Comparison of ENCODE assay signal across 30 mouse cellular contexts in genomic region chr3:108584580-108584979, GRCm38 (mm10). TPM values are rescaled to one million over a fixed set of nuclear protein-coding genes. Genes with fewer than 3 reads are reported as not detected.
A peak's percentile ranks its signal among the peaks of the same experiment; 100 is the strongest.
DNase-seq lines count a peak whose midpoint lies in the region; ATAC-seq and TF ChIP-seq lines count a peak whose summit lies in the region.
"Had no signal": no experiment of that assay in that cellular context is flagged by ENCODE, and none has a peak within 500 bp of the region (broad histone marks: within the 10 kb centered on the region; RNA-seq: fewer than 3 reads in every experiment).

No protein-coding gene starts in this region.

- no peaks in the 10 kb centered on the region for H3K27me3 ChIP-seq in CH12.LX (replicated peaks)
- no peaks in the 10 kb centered on the region for H3K27me3 ChIP-seq in liver, embryonic 11.5 days (replicated peaks; ENCODE audit: control insufficient read depth, insufficient read depth, low read length)
- H3K27me3 ChIP-seq: embryonic facial prominence, embryonic 12.5 days; forebrain, embryonic 12.5 days; forebrain, embryonic 15.5 days; heart, embryonic 13.5 days; hindbrain, embryonic 12.5 days; hindbrain, embryonic 15.5 days; Patski had no signal

- H3K9ac ChIP-seq in CH12.LX (ENCODE audit: insufficient read depth, low read depth): no peak overlapping the region
- no peak overlapping the region for H3K9ac ChIP-seq in liver, embryonic 11.5 days (ENCODE audit: low read depth, low read length)
- H3K9ac ChIP-seq: embryonic facial prominence, embryonic 12.5 days; forebrain, embryonic 12.5 days; forebrain, embryonic 15.5 days; heart, embryonic 13.5 days; hindbrain, embryonic 12.5 days; hindbrain, embryonic 15.5 days had no signal

- no peak for TF ChIP-seq RAD21 in CH12.LX (IDR thresholded peaks at IDR 0.05; ENCODE audit: low read depth, low read length)

- WGBS in liver, embryonic 11.5 days: 77% methylated on average over 4 of the region's 4 CpGs

- TF ChIP-seq EP300 in CH12.LX (IDR thresholded peaks at IDR 0.05; ENCODE audit: low read length): peak; percentile 70

- H3K9me3 ChIP-seq in CH12.LX (replicated peaks; ENCODE audit: low read length): no peaks in the 10 kb centered on the region
- no peaks in the 10 kb centered on the region for H3K9me3 ChIP-seq in liver, embryonic 11.5 days (ENCODE audit: control insufficient read depth, low read length)
- H3K9me3 ChIP-seq: embryonic facial prominence, embryonic 12.5 days; forebrain, embryonic 12.5 days; forebrain, embryonic 15.5 days; heart, embryonic 10.5 days; heart, embryonic 13.5 days; hindbrain, embryonic 12.5 days; hindbrain, embryonic 15.5 days had no signal

- no peak for TF ChIP-seq CTCF in CH12.LX (conservative IDR thresholded peaks at IDR 0.05 in 1 of 2, IDR thresholded peaks at IDR 0.05 in 1 of 2; ENCODE audit: low read depth in 2 of 2, low read length in 2 of 2)

- dilution Hi-C loops in CH12.LX (cut with MboI; ENCODE audit: extremely low pct_ligation_motif_present, extremely low pct_unique_long_range_greater_than_20kb, low sequenced_read_pairs): no loop called here

- TF ChIP-seq POLR2A in CH12.LX (IDR thresholded peaks at IDR 0.05; ENCODE audit: low read depth, low read length): no peak

- in situ Hi-C loops in CH12.LX (cut with MboI; ENCODE audit: low pct_ligation_motif_present, low pct_unique_long_range_greater_than_20kb, low sequenced_read_pairs): no loop called here

- H3K4me3 ChIP-seq in CH12.LX (replicated peaks in 1 of 3; ENCODE audit: low read depth in 2 of 3, low read length in 2 of 3, poor library complexity in 1 of 3): no peak overlapping the region
- no peak overlapping the region for H3K4me3 ChIP-seq in liver, embryonic 11.5 days (ENCODE audit: low read depth, low read length)
- H3K4me3 ChIP-seq: embryonic facial prominence, embryonic 12.5 days; erythroblast, embryonic 14.5 days; forebrain, embryonic 12.5 days; forebrain, embryonic 15.5 days; heart, adult 2 months; heart, embryonic 10.5 days; heart, embryonic 13.5 days; hindbrain, embryonic 12.5 days; hindbrain, embryonic 15.5 days had no signal

- ATAC-seq in megakaryocyte-erythroid progenitor cell, adult 5-6 weeks (replicated peaks; ENCODE audit: low FRiP score, low TSS enrichment, poor library complexity, severe bottlenecking): peak; percentile 60; the same call in 1 of the 2 replicates
- ATAC-seq in liver, embryonic 11.5 days (replicated peaks; ENCODE audit: low FRiP score): no peak
- ATAC-seq: CD4-positive, CD25-positive, alpha-beta regulatory T cell, adult 4 months; forebrain, embryonic 15.5 days; Patski had no signal

- peaks cover 0 to 7% of the 10 kb centered on the region in 2 experiments for H3K36me3 ChIP-seq in CH12.LX (replicated peaks in 1 of 2; ENCODE audit: control insufficient read depth in 1 of 2, insufficient read depth in 1 of 2, low read length in 1 of 2)
- no peaks in the 10 kb centered on the region for H3K36me3 ChIP-seq in liver, embryonic 11.5 days (ENCODE audit: control insufficient read depth, insufficient read depth, low read length)
- H3K36me3 ChIP-seq: forebrain, embryonic 15.5 days; heart, embryonic 10.5 days; hindbrain, embryonic 15.5 days had no signal

- H3K27ac ChIP-seq in CH12.LX (ENCODE audit: insufficient read depth, low read depth): no peak overlapping the region
- H3K27ac ChIP-seq in liver, embryonic 11.5 days (ENCODE audit: low read depth, low read length): no peak overlapping the region
- H3K27ac ChIP-seq: embryonic facial prominence, embryonic 12.5 days; forebrain, embryonic 12.5 days; forebrain, embryonic 15.5 days; heart, adult 2 months; heart, embryonic 10.5 days; heart, embryonic 13.5 days; hindbrain, embryonic 12.5 days; hindbrain, embryonic 15.5 days had no signal

- intact Hi-C loops in heart, postnatal 14 days (cut with DNase I): no loop called here

- H3K4me1 ChIP-seq in CH12.LX (ENCODE audit: control insufficient read depth in 1 of 2, insufficient read depth in 2 of 2): peaks cover 7 to 27% of the 10 kb centered on the region in 2 experiments
- no peaks in the 10 kb centered on the region for H3K4me1 ChIP-seq in liver, embryonic 11.5 days (replicated peaks; ENCODE audit: control insufficient read depth, insufficient read depth, low read length)
- H3K4me1 ChIP-seq: embryonic facial prominence, embryonic 12.5 days; forebrain, embryonic 12.5 days; heart, embryonic 10.5 days; heart, embryonic 13.5 days; hindbrain, embryonic 12.5 days; hindbrain, embryonic 15.5 days had no signal

- no peaks in the 10 kb centered on the region for H3K79me2 ChIP-seq in CH12.LX (replicated peaks; ENCODE audit: control insufficient read depth, extremely low read depth, insufficient read depth, poor library complexity, severe bottlenecking)

- DNase-seq in heart, adult 11 months: peak; percentile 61
- no peak for DNase-seq in heart, postnatal 14 days
- peak; percentile 62 for DNase-seq in CH12.LX (ENCODE audit: extremely low read depth)
- DNase-seq in ovary, postnatal 36 days (ENCODE audit: low spot score): no peak
- DNase-seq in liver, embryonic 11.5 days (ENCODE audit: low spot score): no peak
- DNase-seq: adrenal gland, postnatal 10 days; adrenal gland, postnatal 36 days; cerebellum, adult 18-20 months; cerebellum, adult 9-10 months; cerebellum, postnatal 14 days; gastrocnemius, postnatal 25 days; heart, adult 2 months had no signal

- peak overlapping the region; percentile 44 for H3K4me2 ChIP-seq in CH12.LX (ENCODE audit: insufficient read depth, low read depth, poor library complexity, severe bottlenecking)
- H3K4me2 ChIP-seq in liver, embryonic 11.5 days: no peak overlapping the region
- H3K4me2 ChIP-seq: embryonic facial prominence, embryonic 12.5 days; forebrain, embryonic 12.5 days; forebrain, embryonic 15.5 days; heart, embryonic 13.5 days; hindbrain, embryonic 12.5 days; hindbrain, embryonic 15.5 days had no signal

TF ChIP-seq in CH12.LX, 34 proteins besides CTCF, POLR2A, EP300 and RAD21 (continues in another document):
- TF ChIP-seq MAFK (IDR thresholded peaks at IDR 0.05; ENCODE audit: insufficient replicate concordance, low read length) (no peak), UBTF (IDR thresholded peaks at IDR 0.05; ENCODE audit: low read depth, low read length) (no peak), BHLHE40 (IDR thresholded peaks at IDR 0.05; ENCODE audit: low read depth, low read length) (peak; percentile 68), SIN3A (IDR thresholded peaks at IDR 0.05; ENCODE audit: low read length) (0 out of 2 replicates have a peak, but pooled peaks have one; percentile 33), TBP (conservative IDR thresholded peaks at IDR 0.05; ENCODE audit: low read depth, low read length) (0 out of 2 replicates have a peak, but pooled peaks have one; percentile 18), MEF2A (IDR thresholded peaks at IDR 0.05; ENCODE audit: borderline replicate concordance, low read depth, low read length) (no peak), ZNF384 (IDR thresholded peaks at IDR 0.05; ENCODE audit: low read depth, low read length) (peak; percentile 97), ELF1 (IDR thresholded peaks at IDR 0.05; ENCODE audit: low read depth, low read length) (peak; percentile 20; the same call in 1 of the 2 replicates), MYC (IDR thresholded peaks at IDR 0.05; ENCODE audit: low read depth, low read length) (peak; percentile 78), TCF12 (IDR thresholded peaks at IDR 0.05; ENCODE audit: low read depth, low read length) (peak; percentile 74)

RNA-seq across cellular contexts. Expression of gene Wdr47, which starts 6.5 kb away (rescaled TPM):
- 1 to 10 TPM; 8.9 to 9.0 TPM for total RNA-seq in heart, postnatal 14 days (2021)
- total RNA-seq in CH12.LX (2012; rRNA removed): 2.2 and 2.4 TPM in 2 replicates
- total RNA-seq in CH12.LX (2014; rRNA removed): 1.7 and 2.7 TPM in 2 replicates
- polyA plus RNA-seq in CH12.LX (2012; ENCODE audit: insufficient read length, low read depth): 2.7 and 4.6 TPM in 2 replicates
- total RNA-seq in megakaryocyte-erythroid progenitor cell, adult 5-6 weeks (2014; fragmentation: Nextera tagmentation): 3.9 and 7.8 TPM in 2 replicates
- 5.4 and 19.6 TPM in 2 replicates for total RNA-seq in megakaryocyte-erythroid progenitor cell, adult 5-6 weeks (2017)
- 3.8 and 4.5 TPM in 2 replicates for polyA plus RNA-seq in liver, embryonic 11.5 days (2014; fragmentation: Nextera tagmentation; extraction: Ambion mirVana)

RNA-seq across cellular contexts. Expression of gene Taf13, which starts 13.1 kb away (rescaled TPM):
- total RNA-seq in heart, postnatal 14 days (2021): 10 to 100 TPM; 17.3 to 17.8 TPM
- 9.6 and 10.0 TPM in 2 replicates for total RNA-seq in CH12.LX (2012; rRNA removed)
- total RNA-seq in CH12.LX (2014; rRNA removed): 10.3 and 12.0 TPM in 2 replicates
- polyA plus RNA-seq in CH12.LX (2012; ENCODE audit: insufficient read length, low read depth): 19.7 and 20.9 TPM in 2 replicates
- 8.2 and 16.8 TPM in 2 replicates for total RNA-seq in megakaryocyte-erythroid progenitor cell, adult 5-6 weeks (2014; fragmentation: Nextera tagmentation)
- total RNA-seq in megakaryocyte-erythroid progenitor cell, adult 5-6 weeks (2017): 9.3 and 16.8 TPM in 2 replicates
- polyA plus RNA-seq in liver, embryonic 11.5 days (2014; fragmentation: Nextera tagmentation; extraction: Ambion mirVana): 21.7 and 23.2 TPM in 2 replicates
- polyA plus RNA-seq: erythroblast, embryonic 14.5 days had no signal

RNA-seq across cellular contexts. Expression of gene Tmem167b, which starts 22.3 kb away (rescaled TPM):
- total RNA-seq in heart, postnatal 14 days (2021): 10 to 100 TPM; 25.4 to 25.6 TPM
- total RNA-seq in CH12.LX (2012; rRNA removed): 11.3 and 12.0 TPM in 2 replicates
- 18.4 and 18.7 TPM in 2 replicates for total RNA-seq in CH12.LX (2014; rRNA removed)
- 13.1 and 14.4 TPM in 2 replicates for polyA plus RNA-seq in CH12.LX (2012; ENCODE audit: insufficient read length, low read depth)
- 8.1 and 15.6 TPM in 2 replicates for total RNA-seq in megakaryocyte-erythroid progenitor cell, adult 5-6 weeks (2014; fragmentation: Nextera tagmentation)
- 29.1 and 36.7 TPM in 2 replicates for total RNA-seq in megakaryocyte-erythroid progenitor cell, adult 5-6 weeks (2017)
- polyA plus RNA-seq in liver, embryonic 11.5 days (2014; fragmentation: Nextera tagmentation; extraction: Ambion mirVana): 23.0 and 27.7 TPM in 2 replicates

RNA-seq across cellular contexts. Expression of gene 5330417C22Rik, which starts 48.2 kb away (rescaled TPM):
- total RNA-seq in heart, postnatal 14 days (2021): under 1 TPM; 0.24 to 0.81 TPM
- total RNA-seq in CH12.LX (2012; rRNA removed) (0.13 and 0.17 TPM in 2 replicates), CH12.LX (2014; rRNA removed) (0.05 TPM in 1 of 2 replicates, not detected in the other)
- polyA plus RNA-seq in CH12.LX (2012; ENCODE audit: insufficient read length, low read depth): 0.26 and 0.27 TPM in 2 replicates
- 0.49 TPM in 1 of 2 replicates, not detected in the other for total RNA-seq in megakaryocyte-erythroid progenitor cell, adult 5-6 weeks (2014; fragmentation: Nextera tagmentation)
- 5.0 TPM in 1 of 2 replicates, not detected in the other for total RNA-seq in megakaryocyte-erythroid progenitor cell, adult 5-6 weeks (2017)
- 0.10 and 0.23 TPM in 2 replicates for polyA plus RNA-seq in liver, embryonic 11.5 days (2014; fragmentation: Nextera tagmentation; extraction: Ambion mirVana)
- total RNA-seq: gastrocnemius, postnatal 25 days had no signal

RNA-seq across cellular contexts. Expression of gene 1700013F07Rik, which starts 50.6 kb away (rescaled TPM):
- total RNA-seq in heart, postnatal 14 days (2021): not detected
- 2.5 TPM in 1 of 2 replicates, not detected in the other for total RNA-seq in CH12.LX (2012; rRNA removed)
- total RNA-seq in CH12.LX (2014; rRNA removed): 0.38 TPM in 1 of 2 replicates, not detected in the other
- 0.94 TPM in 1 of 2 replicates, not detected in the other for polyA plus RNA-seq in CH12.LX (2012; ENCODE audit: insufficient read length, low read depth)
- not detected in 2 replicates for total RNA-seq in megakaryocyte-erythroid progenitor cell, adult 5-6 weeks (2014; fragmentation: Nextera tagmentation)
- not detected in 2 replicates for total RNA-seq in megakaryocyte-erythroid progenitor cell, adult 5-6 weeks (2017)
- polyA plus RNA-seq in liver, embryonic 11.5 days (2014; fragmentation: Nextera tagmentation; extraction: Ambion mirVana): not detected in 2 replicates
- total RNA-seq: adrenal gland, adult 18-20 months; adrenal gland, postnatal 36 days; ES-E14; gastrocnemius, adult 8-10 months; gastrocnemius, postnatal 25 days; heart, adult 2 months; heart, postnatal 25 days; hematopoietic stem cell, adult 5-6 weeks had no signal
- polyA plus RNA-seq: C2C12; erythroblast, embryonic 14.5 days; heart, embryonic 13.5 days; intestine, embryonic 14.5 days had no signal

Comparison
In these comparisons a context has a peak if more than half of its experiments do, and no peak if none do; other contexts are left out.
1. DNase-seq: peak in heart, adult 11 months (single experiment) and CH12.LX (single experiment); none in heart, postnatal 14 days (0 of 2), ovary, postnatal 36 days (single experiment) and liver, embryonic 11.5 days (single experiment).